Mouse (Mus musculus): ENCODE data around the gene Arsb. TPM values are rescaled to one million over a fixed set of nuclear protein-coding genes. Genes with fewer than 3 reads are reported as not detected.

Gene Arsb
- polyA plus RNA-seq, 1 experiment from 2014 or later, result 12.5 TPM

GRCm38 (mm10) chr13:93895430-93895829 lies 124.0 kb downstream of the Arsb start:
- ATAC-seq (ENCODE audit: insufficient number of reproducible peaks, insufficient read depth, low FRiP score, low TSS enrichment), result no peak
- H3K36me3 ChIP-seq, result no peaks in the 10 kb centered on the region
- H3K4me2 ChIP-seq (replicated peaks), result no peak overlapping the region
- peaks cover 11% of the 10 kb centered on the region; the same call in 1 of the 2 replicates for H3K4me1 ChIP-seq
- H3K9ac ChIP-seq, result no peak overlapping the region
- H3K9me3 ChIP-seq, result no peaks in the 10 kb centered on the region
- no peak overlapping the region for H3K4me3 ChIP-seq
- 91% methylated on average over 2 of the region's 2 CpGs for WGBS
- H3K27me3 ChIP-seq, result no peaks in the 10 kb centered on the region
- H3K27ac ChIP-seq, result no peak overlapping the region

- Histone ChIP-seq H3K9ac (no peak overlapping the region), H3K4me1 (peaks cover 11% of the 10 kb centered on the region; the same call in 1 of the 2 replicates), H3K4me3 (no peak overlapping the region), H3K9me3 (no peaks in the 10 kb centered on the region), H3K36me3 (no peaks in the 10 kb centered on the region), H3K27ac (peak overlapping the region; percentile 83), H3K27me3 (no peaks in the 10 kb centered on the region), H3K4me2 (replicated peaks) (peak overlapping the region; percentile 30)
- WGBS, result 19% methylated on average over 13 of the region's 13 CpGs
- peak; percentile 56; the same call in 1 of the 2 replicates for ATAC-seq (ENCODE audit: insufficient number of reproducible peaks, insufficient read depth, low FRiP score, low TSS enrichment)
Observed at GRCm38 (mm10) chr13:93897943-93898826, 126.8 kb downstream of the Arsb start.

- H3K4me2 ChIP-seq (replicated peaks), result no peak overlapping the region
- H3K9me3 ChIP-seq, result no peaks in the 10 kb centered on the region
- no peak overlapping the region for H3K9ac ChIP-seq
- H3K27me3 ChIP-seq, result no peaks in the 10 kb centered on the region
- H3K4me1 ChIP-seq, result peaks cover 11% of the 10 kb centered on the region; the same call in 1 of the 2 replicates
- H3K4me3 ChIP-seq, result no peak overlapping the region
- no peak for ATAC-seq (ENCODE audit: insufficient number of reproducible peaks, insufficient read depth, low FRiP score, low TSS enrichment)
- H3K27ac ChIP-seq, result 0 out of 2 replicates have a peak overlapping the region, but pooled peaks have one; percentile 41
- 64% methylated on average over 3 of the region's 3 CpGs for WGBS
- no peaks in the 10 kb centered on the region for H3K36me3 ChIP-seq
Observed at GRCm38 (mm10) chr13:93899378-93900256, 128.2 kb downstream of the Arsb start.

DNA sequence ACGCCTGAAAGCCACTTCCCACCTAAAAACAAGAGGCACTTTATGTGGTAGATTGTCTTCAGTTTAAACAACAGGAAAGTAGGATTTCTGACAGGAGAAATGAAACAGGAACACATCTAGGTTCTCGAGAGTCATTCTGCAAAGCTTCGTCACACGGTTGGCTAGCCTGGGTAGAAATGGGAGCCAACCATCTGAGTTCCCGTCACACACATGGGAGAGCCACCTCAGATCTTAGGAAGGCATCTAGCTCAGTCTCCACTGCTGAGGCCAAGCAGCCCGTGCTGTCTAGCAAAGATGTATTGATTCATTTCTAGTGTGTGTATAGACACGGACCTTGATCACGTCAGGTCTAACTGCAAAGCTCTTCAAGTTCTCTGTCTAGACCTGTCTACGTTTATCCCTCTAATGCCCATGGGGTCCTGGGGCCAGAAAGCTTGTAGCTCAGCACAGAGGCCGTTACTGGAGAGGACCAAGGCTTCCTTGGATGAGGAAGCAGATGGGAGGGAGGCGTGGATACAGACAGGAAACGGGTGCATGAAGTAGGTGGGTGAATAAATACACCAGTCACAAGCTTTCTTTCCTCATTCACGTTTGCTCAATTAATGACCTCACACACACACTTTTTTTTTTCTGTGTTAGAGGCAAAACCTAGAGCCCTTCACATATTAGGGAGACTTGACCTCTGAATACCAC lies 129.7 kb downstream of the Arsb start:
- Histone ChIP-seq H3K36me3 (no peaks in the 10 kb centered on the region), H3K4me2 (replicated peaks) (no peak overlapping the region), H3K9ac (no peak overlapping the region), H3K27ac (no peak overlapping the region), H3K9me3 (no peaks in the 10 kb centered on the region), H3K4me3 (no peak overlapping the region), H3K4me1 (peaks cover 11% of the 10 kb centered on the region; the same call in 1 of the 2 replicates), H3K27me3 (no peaks in the 10 kb centered on the region)
- WGBS, result 81% methylated on average over 13 of the region's 13 CpGs
- no peak for ATAC-seq (ENCODE audit: insufficient number of reproducible peaks, insufficient read depth, low FRiP score, low TSS enrichment)

DNA sequence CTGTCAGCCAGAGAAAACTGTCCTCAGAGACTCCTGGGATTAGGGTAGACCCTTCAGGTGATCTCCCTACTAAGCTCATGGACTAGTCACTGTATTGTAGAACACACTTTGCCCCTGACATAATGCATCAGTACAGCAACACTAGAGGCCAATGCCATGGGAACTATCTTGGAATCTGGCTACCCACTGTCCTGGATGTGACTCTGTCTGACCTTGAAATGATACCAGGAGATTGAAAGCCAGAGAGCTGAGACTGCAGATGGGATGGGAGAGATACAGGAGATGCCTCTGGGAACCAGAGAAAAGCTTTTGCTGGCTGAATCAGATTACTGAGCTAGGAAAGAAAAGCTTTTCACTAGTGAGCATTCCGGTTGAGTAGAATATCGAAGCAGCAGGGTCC lies 130.7 kb downstream of the Arsb start:
- ATAC-seq (ENCODE audit: insufficient number of reproducible peaks, insufficient read depth, low FRiP score, low TSS enrichment), result no peak
- Histone ChIP-seq H3K9ac (no peak overlapping the region), H3K27me3 (no peaks in the 10 kb centered on the region), H3K4me2 (replicated peaks) (no peak overlapping the region), H3K9me3 (no peaks in the 10 kb centered on the region), H3K27ac (no peak overlapping the region), H3K4me1 (peaks cover 11% of the 10 kb centered on the region; the same call in 1 of the 2 replicates), H3K4me3 (no peak overlapping the region), H3K36me3 (no peaks in the 10 kb centered on the region)
- 81% methylated on average over 2 of the region's 2 CpGs for WGBS

DNA sequence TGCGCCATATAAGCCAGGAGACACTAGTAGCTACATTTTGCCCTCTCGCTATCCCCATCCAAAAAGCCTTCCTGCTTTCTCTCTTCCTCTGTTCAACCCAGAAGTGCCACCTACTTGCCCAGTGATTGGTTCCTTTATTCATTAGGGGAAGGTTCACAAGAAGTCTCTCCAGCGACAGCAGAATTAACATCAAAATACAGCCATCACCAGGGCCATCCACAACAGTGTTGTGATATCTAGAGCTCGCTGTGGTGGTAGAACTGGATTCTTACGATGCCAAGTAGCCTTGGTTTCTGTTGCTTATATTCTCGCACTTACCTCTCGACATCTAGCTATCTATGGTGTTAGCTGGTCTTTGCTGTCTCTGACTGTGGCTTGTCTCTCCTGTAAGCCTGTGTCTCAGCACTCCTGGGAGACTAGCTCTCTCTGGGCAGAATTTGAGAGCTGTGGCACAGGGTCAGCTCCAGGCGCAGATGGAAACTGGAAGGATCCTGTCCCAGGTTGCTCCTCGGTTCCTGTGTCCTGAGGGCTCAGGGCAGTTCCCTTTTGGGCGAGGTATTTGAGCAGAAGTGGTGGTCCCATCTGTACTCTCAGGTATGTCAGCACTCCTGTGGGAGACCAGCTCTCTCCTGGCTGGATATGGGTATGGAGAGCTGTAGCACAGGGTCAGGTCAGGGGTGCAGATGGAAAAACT lies 135.3 kb downstream of the Arsb start:
- H3K27ac ChIP-seq, result no peak overlapping the region
- no peak overlapping the region for H3K4me2 ChIP-seq (replicated peaks)
- H3K36me3 ChIP-seq, result no peaks in the 10 kb centered on the region
- H3K4me1 ChIP-seq, result peaks cover 22% of the 10 kb centered on the region
- no peaks in the 10 kb centered on the region for H3K9me3 ChIP-seq
- 87% methylated on average over 10 of the region's 10 CpGs for WGBS
- H3K9ac ChIP-seq, result no peak overlapping the region
- no peak overlapping the region for H3K4me3 ChIP-seq
- no peaks in the 10 kb centered on the region for H3K27me3 ChIP-seq
- no peak for ATAC-seq (ENCODE audit: insufficient number of reproducible peaks, insufficient read depth, low FRiP score, low TSS enrichment)

DNA sequence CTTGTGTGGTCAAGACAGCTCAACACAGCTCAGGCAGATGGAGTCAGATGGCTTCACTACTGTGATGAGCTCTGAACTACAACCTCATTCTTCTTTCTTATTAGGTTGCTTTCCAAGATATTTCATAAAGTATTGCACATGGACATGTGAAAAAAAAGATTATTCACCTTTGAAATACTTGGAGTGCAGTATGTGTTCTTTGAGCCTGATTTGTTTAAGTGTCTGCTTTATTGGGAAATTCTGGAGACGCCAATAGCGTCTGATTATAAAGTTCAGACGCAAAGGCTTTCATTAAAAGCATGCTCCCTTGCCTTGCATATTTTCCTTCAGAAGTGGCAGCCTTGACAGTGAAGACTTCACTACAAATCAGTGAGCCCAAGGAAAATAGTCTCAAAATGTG lies 136.5 kb downstream of the Arsb start:
- H3K27me3 ChIP-seq, result no peaks in the 10 kb centered on the region
- no peak for ATAC-seq (ENCODE audit: insufficient number of reproducible peaks, insufficient read depth, low FRiP score, low TSS enrichment)
- H3K36me3 ChIP-seq, result no peaks in the 10 kb centered on the region
- no peak overlapping the region for H3K4me3 ChIP-seq
- H3K9me3 ChIP-seq, result no peaks in the 10 kb centered on the region
- no peak overlapping the region for H3K9ac ChIP-seq
- 79% methylated on average over 3 of the region's 3 CpGs for WGBS
- no peak overlapping the region for H3K4me2 ChIP-seq (replicated peaks)
- H3K4me1 ChIP-seq, result peaks cover 29% of the 10 kb centered on the region
- no peak overlapping the region for H3K27ac ChIP-seq

- no peaks in the 10 kb centered on the region for H3K9me3 ChIP-seq
- no peak overlapping the region for H3K4me2 ChIP-seq (replicated peaks)
- ATAC-seq (ENCODE audit: insufficient number of reproducible peaks, insufficient read depth, low FRiP score, low TSS enrichment), result 0 out of 2 replicates have a peak, but pooled peaks have one; percentile 31
- H3K4me3 ChIP-seq, result no peak overlapping the region
- no peak overlapping the region for H3K9ac ChIP-seq
- H3K27ac ChIP-seq, result peak overlapping the region; percentile 92
- no peaks in the 10 kb centered on the region for H3K27me3 ChIP-seq
- H3K4me1 ChIP-seq, result peaks cover 29% of the 10 kb centered on the region
- WGBS, result 30% methylated on average over 5 of the region's 5 CpGs
- H3K36me3 ChIP-seq, result no peaks in the 10 kb centered on the region
Observed at GRCm38 (mm10) chr13:93909847-93910246, 138.4 kb downstream of the Arsb start.

GRCm38 (mm10) chr13:93911037-93911436 lies 139.6 kb downstream of the Arsb start:
- 22% methylated on average over 7 of the region's 7 CpGs for WGBS
- no peaks in the 10 kb centered on the region for H3K27me3 ChIP-seq
- no peak for ATAC-seq (ENCODE audit: insufficient number of reproducible peaks, insufficient read depth, low FRiP score, low TSS enrichment)

GRCm38 (mm10) chr13:93912326-93912915 lies 141.0 kb downstream of the Arsb start:
- H3K4me1 ChIP-seq, result peaks cover 34% of the 10 kb centered on the region
- no peak overlapping the region for H3K9ac ChIP-seq
- H3K27me3 ChIP-seq, result no peaks in the 10 kb centered on the region
- ATAC-seq (ENCODE audit: insufficient number of reproducible peaks, insufficient read depth, low FRiP score, low TSS enrichment), result no peak
- H3K27ac ChIP-seq, result peak overlapping the region; percentile 92; the same call in 1 of the 2 replicates
- WGBS, result 73% methylated on average over 5 of the region's 5 CpGs
- no peak overlapping the region for H3K4me3 ChIP-seq
- H3K36me3 ChIP-seq, result no peaks in the 10 kb centered on the region
- no peak overlapping the region for H3K4me2 ChIP-seq (replicated peaks)
- H3K9me3 ChIP-seq, result no peaks in the 10 kb centered on the region

More at GRCm38 (mm10) chr13:93911037-93911436, 139.6 kb downstream of the Arsb start:
- Histone ChIP-seq H3K36me3 (no peaks in the 10 kb centered on the region), H3K4me3 (no peak overlapping the region), H3K4me2 (replicated peaks) (no peak overlapping the region), H3K4me1 (peaks cover 33% of the 10 kb centered on the region), H3K9ac (no peak overlapping the region), H3K27ac (peak overlapping the region; percentile 92), H3K9me3 (no peaks in the 10 kb centered on the region)
